Mouse (Mus musculus) right cerebral cortex, postnatal 10 days (tissue): ENCODE results near the gene Ankdd1a.

Source experiments
- DNase-seq, 2 experiments: peaks; one replicate each; pipeline ENCODE4 v3.0.0; 2021; ENCODE audit warnings: low spot score in 2 of 2

The Ankdd1a gene

DNA sequence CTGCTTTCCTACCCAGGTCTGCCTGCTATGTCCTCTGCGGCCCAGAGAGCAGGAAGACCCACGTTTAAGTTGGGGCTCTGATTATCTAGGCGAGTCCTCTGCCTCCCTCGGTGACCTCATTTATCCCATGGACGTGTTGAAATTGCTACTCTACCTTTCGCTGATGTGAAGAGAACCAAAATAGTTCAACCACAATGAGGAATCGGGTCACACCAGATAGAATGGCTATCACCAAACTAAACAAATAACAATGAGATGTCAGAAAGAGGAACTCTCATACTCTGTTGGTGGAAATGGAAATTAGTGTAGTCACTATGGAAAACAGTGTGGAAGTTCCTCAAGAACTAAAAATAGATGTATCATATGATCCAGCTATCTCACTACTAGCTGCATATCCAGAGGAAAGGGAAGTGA lies 22.1 kb upstream of the Ankdd1a start:
- no peak for DNase-seq

DNA sequence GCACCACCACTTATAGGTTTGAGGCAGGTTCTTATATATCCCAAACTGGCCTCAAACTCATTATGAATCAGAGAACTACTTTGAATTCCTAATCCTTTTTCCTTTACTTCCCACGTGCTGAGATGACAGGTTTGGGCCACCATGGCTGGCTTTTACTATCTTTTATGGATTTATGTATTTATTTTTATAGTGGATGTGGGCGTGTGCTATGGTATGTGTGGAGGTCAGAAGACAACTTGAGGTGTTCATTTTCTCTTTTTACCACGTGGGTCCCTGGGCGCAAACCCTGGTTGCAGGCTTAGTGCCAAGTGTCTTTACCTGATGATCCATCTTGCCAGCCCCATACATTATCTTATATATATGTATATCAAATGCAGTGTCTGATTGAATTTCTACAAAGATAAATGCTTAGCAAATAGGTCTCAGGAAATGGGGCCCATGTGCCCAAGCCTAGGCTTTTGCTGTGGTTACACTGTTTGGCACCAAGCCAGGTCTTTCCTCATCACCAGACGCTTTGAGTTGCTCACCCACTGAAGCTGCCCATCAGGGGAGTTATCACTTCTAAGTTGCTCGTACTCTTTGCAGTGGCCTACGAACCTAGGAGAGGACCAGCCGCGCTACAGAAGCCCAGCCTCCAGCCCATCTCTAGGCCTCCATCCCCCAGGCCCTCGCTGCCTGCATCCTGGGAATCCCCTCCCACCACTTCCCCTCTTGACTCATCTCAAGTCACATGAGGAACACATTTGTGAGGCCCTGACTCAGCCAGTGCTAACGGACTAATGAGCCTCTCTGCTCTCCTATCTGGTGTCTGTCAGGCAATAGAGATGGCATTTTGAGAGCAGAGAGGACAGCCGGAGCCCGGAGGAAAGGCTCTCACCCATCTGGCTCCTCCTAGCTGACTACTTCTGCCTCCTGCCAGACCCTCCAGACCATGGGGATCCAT lies 21.4 kb upstream of the Ankdd1a start:
- peak in 1 of 2 experiments; percentile 50 for DNase-seq

DNA sequence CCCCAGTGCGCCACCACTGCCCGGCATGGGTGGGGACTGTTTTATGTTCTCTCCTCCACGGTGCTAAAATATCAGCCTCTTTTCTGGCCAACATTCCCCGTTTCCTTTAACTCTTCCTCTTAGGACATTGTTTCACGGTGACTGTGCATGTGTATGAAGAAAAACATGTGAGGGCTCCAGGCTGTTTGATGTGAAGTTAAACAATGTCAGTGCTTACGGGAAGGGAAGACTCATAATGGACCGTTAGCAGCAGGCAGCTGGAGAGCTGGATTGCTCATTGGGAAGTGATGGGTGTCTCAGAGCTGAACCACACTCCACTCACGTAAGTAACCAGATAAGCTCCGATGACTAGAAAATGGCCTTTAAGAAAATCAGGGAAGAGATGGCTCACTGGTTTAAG lies 19.7 kb upstream of the Ankdd1a start:
- no peak for DNase-seq

DNA sequence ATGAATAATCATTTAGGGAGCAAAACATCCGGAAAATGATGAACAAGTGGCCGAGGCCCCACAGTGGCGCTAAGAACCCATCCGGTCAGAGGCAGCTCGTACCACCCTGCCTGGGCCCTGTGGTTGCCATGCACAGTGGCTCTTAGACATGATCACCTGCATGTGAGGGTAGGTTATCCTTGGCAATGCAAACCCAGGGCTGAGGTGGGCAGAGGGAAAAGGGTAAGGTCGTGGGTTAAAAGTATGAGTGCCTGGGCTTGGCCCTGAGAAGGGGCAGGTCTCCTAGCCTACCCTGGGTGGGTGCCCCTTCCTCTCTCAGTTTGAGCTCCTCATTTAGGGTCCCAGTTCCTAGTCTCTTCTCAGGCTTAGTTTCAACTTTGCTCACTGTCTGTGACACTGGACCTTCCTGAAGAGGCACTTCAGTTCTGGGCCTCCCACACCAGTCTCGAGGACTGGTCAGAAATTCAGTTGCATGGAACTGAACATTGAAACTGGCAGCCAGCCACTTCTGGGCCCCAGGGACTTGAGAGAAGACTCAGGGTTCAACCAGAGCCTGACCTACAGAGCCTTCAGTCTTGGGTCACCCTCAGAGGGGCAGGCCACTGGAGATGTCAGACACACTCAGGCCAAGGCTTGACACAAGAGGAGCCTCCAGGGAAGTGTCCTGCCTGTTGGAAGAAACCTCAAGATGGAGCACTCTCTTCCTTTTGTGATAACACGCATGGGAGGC lies 18.1 kb upstream of the Ankdd1a start:
- no peak for DNase-seq

DNA sequence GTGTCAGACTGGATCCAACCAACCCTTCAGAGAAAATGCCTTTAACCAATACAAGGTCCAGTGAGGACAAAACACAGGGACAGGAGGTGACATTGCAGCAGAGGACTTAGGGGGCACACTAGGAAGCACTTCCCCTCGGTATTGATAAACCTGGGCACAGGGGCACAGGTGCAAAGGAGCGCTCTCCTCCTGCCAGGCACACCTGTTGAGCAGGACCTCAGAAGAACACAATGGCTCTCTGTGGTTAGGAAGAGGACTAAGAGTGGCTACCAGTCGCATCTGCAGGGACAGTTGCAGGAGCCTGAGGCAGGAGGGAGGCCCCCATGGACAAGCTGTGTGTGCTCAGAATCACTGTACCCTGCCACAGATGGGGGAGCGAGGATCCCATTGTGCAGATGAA lies 16.5 kb upstream of the Ankdd1a start:
- DNase-seq = no peak

DNA sequence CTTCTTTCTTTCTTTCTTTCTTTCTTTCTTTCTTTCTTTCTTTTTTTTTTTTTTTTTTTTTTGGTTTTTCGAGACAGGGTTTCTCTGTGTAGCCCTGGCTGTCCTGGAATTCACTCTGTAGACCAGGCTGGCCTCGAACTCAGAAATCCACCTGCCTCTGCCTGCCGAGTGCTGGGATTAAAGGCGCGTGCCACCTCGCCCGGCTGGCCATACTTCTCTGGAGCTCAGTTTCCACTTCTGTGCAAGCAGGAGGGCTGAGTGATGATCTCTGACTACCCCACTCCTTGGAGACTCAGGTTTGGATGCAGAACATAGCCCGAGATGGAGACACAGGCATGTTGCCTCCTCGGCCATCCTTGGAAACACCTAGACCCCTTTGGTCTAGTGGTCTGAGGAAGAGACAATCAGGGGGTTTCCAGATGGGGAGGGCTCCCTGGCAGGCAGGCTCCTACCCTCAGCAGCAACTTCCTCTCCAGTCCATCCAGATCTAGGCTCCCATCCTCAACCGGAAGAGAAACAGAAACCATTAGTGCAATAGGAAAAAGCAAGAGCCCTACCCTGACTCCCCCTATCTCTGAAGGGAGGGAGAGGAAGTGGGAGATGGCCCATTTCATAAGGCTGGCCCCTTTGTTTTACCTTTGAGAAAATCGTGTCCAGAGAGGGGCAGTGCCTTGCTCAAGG lies 15.9 kb upstream of the Ankdd1a start:
- DNase-seq = no peak

DNA sequence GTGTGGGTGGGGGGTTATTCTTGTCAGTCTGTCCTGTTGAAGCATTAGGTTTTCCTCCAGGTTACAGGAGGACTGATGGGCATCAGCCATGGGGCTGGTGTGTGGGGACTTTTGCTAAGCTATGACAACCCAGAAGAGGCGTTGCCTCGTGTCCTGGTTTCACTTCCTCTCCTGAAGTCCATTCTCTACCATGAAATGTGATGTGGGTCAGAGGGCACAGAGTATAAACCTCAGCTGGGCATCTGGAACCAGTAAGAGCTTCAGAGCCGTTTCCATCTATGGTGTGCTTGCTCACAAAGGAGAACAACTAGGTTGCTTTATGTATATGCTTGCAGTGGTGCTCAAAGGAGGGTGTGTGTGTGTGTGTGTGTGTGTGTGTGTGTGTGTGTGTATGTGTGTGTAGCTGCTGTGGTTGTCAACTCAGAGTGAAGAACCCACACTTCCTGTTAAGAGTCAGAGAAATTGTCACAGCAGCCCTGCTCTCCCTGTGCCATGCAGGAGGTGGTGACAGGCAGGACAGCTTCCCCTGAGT lies 15.3 kb upstream of the Ankdd1a start:
- no peak for DNase-seq

DNA sequence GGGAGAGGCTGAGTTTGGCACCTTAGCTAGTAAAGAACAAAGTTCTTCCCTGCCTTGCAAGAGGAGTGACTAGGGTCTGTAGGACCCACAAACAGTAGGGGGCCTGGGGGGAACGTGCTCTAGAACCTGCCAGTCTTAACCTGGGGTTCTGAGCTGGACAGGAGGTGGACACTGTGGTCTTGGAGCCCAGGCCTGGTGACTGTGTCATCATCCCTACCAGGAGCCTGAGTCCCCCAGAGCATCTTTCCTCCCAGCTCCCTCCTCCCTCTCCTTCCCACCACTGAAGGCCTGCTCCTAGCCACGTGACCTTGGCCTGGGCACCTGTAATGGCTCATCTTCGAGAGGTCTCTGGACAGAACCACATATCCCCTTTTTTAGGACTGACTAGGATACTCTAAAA lies 14.1 kb upstream of the Ankdd1a start:
- DNase-seq = no peak

DNA sequence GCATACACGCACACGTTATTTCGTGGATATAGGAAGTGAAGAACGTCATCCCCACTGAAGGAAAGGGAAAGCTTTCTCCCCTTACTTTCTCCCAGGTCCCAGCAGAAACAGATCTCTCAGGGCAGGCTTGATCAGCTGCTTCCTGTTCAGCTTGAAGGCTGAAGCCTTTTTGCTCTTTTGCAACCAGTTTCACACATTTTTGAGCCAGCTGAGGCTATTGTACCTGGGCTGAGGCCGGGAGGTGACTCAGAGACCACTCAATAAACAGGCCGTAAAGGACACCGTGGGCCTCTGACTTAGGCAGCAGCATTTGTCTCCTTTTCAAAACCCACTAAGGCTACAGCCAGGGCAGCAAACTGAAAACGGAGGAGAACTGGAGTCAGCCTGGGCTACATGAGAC lies 13.0 kb upstream of the Ankdd1a start:
- DNase-seq = no peak

DNA sequence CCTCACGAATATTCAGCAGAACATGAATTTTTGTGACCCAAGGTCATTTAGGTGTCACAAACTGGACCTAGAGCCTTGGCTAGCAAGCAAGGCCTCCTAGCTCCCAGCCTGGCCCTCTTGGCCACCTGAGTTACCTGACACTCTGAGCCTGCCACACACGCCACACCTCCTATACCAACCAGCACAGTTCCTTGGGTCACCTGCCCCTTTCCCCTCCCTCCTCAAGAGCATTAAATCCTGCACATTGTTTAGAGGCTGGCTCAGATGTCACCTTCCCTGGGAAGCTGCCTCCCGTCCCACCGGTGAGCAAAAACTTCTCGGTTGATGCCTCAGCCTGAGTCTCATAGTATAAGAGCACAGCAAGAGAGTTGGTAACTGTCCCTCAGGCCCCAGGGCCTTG lies 11.3 kb upstream of the Ankdd1a start:
- DNase-seq = no peak

DNA sequence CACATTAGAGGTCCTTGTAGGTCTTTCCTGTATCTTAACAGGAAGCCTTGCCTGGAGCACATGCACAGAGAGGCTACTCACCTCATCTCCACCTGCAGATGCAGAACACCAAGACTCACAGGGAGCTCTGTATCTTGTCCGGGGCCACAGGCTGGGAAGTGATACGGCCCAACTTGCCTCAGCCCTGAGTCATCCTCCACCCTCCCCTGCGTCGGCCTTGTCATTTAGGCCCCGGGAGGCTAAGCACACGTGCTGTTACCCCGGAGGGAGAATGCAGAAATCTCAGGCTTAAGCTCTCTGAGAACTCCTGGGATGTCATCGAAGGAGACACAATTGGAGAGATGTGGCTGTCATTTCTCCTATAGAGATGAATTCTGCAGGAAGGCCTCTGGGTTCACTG lies 9.7 kb upstream of the Ankdd1a start:
- DNase-seq = no peak

DNA sequence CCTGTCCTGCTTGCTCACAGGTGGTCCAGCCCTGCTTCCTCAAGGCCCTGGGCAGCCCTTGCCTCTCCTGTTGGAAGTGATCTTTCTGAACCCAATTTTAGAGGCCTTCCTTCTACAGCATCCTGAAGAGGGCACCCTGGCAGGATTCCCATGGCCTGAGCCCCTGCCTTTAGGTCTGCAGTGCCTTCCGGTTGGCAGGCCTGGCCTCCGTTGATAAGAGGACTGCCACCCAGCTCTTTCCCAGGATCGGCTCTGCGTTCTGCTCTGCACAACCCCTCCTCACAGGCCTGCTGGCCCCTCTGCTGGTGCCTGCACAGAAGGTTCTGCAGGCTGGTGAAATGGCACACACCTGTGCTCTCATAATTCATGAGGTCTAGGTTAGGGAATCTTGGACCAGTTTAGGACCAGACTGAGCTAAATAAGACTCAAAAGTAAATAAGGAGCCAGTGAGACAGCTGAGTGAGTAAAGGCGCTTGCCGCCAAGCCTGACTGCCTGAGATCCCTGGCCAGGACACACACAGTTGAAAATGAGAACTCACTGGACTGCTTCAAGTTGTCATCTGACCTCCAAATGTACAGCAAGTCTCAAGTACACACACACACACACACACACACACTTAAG lies 8.5 kb upstream of the Ankdd1a start:
- no peak for DNase-seq

DNA sequence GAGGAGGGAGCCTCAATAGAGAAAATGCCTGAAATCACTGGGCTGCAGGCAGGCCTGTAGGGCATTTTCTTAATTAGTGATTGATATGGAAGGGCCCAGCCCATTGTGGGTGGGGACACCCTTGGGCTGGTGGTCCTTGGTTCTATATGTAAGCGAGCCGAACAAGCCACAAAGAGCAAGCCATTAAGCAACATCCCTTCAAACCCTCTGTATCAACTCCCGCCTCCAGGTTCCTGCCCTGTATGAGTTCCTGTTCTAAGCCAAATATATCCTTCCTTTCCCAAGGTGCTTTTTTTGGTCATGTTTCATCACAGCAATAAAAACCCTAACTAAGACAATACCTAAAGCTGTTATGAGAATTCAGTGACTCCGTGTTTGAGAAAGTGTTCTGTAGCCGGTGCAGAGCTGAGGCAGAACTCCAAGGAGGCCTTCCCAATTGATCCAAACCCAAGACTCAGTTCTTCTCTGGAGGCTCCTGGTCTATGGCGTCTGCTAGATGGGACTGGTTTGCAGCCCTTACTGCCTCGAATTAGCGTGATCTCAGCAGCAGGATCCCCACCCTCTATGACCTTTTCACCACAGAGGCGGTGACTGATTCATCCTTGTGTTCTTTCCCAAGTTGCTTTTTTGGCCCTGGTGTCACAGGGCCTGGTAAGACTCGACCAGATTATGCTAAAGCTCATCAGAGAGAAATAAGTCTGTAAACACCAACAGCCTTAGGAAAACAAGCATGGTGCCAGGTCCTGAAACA lies 5.6 kb upstream of the Ankdd1a start:
- DNase-seq = no peak

DNA sequence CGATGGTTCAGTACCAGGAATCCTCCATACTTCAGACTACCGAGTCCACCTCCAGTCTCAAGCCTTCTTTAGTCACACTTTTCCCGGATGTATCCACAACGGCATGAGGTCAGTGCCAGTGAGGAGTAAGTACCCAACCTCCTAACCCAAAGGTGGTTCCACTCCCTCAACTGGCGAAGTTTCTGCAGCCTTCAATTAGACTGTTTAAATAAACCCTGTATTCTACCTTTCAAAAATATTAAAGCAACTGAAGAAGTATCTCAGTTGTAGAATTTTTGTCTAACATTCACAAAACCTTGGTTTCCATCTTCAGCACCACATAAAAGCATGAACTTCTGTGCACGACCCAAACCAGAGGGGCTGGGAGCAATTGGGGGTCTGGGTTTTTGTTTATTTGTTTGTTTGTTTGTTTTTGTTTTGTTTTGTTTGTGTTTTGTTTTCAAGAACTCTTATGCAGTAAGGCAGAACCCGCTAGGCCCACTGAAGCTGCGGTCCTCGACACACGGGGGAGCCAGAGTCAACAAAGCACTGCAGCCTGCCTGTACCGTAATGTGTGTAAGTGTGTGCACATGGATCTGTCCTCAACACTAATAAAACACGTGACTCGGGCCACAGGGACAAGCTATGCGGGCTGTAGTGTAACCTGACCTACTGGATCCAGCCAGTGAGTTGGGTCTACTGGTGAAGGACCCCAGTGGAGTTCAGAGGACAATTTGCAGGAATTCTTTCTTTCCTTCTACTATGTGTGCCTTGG lies 3.8 kb upstream of the Ankdd1a start:
- DNase-seq = peak; percentile 84 to 86

DNA sequence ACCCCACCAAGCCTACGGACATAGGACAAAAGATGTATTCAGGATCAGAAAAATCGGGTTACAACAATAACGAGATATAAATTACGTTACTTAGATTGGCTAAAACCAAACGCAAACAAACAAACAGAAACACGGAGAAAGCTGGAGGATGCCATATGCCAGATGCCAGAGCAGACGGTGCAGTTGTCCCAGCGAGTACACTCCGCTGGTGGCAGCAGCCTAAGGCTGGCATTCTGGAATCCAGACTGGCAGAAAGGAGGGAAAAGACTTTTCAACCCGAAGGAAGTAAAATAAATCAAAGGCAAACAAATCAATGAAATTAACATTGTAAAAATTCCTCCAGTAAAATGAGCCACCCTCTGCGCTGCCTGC lies 498 bp upstream of the Ankdd1a start:
- DNase-seq = peak; percentile 34 to 53

DNA sequence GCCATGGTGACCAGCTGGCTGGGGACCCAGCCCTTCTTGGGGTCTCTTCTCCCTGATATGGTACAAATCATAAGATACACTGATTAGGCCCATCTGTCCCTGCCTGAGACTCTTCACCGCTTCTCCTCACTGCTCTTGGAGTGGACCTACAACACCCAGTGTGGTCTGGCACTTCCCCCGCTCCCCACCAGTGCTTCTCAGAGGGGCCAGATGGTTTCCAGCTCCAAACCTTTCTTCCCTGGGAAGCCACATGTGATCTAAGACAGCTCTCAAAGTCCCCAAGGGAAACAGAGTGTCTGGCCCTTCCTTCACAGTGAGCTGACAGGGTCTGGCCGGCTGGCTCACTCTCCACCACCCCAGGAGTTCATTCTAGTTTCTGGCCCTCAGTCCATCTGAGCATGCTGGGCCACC lies 5.1 kb downstream of the Ankdd1a start:
- no peak for DNase-seq

DNA sequence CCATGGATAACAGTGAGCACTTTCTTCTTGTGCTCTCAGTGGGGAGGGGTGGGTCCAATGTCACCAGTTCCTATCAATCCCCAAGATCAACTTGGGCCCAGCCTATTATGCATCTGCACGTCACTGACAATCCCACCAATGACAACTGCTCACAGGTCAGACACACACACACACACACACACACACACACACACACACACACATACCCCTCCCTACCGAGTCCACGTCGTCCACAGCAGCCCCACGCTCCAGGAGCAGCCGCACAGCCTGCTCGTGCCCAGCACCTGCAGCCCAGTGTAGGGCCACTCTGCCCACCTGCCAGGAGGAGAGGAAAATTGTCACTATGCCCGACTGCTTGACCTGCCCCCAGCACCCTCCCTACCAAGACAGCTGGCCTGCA lies 5.6 kb downstream of the Ankdd1a start:
- DNase-seq = no peak

DNA sequence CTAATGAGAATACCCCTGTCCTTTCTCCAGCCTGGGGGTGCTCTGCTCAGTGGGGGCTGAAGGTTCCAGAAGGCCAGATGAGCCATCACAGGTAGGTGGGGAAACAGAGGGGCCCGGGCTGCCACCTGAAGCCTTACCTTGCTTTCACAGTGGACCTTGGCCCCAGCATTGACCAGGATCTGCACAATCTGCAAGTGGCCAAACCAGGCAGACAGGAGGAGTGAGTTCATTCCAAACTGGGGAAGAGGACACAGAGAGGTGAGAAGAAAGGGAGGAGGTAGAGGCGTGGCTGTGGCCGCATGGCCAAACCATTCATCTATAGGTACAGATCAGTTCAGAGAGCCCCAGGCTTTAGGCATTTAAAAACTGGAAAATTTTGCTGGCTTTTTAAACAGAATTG lies 7.5 kb downstream of the Ankdd1a start:
- no peak for DNase-seq

DNA sequence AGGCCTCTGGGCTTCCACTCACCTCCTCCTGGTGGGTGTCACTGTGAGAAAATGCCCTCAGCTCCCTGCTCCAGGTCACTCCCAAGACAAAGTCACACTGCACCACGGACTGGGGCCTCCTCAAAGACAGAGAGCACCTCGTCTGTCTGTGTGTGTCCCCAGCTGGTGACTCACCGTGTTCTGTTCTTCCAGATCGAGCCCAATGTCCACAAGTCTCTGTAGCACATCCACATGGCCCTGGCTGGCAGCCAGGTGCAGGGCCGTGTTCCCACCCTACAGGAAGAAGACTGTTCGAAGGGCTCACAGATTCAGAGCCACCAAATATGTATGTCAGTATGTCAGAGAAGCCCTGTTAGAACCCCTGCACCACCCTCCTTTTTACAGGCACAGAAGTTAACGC lies 11.5 kb downstream of the Ankdd1a start:
- no peak for DNase-seq

DNA sequence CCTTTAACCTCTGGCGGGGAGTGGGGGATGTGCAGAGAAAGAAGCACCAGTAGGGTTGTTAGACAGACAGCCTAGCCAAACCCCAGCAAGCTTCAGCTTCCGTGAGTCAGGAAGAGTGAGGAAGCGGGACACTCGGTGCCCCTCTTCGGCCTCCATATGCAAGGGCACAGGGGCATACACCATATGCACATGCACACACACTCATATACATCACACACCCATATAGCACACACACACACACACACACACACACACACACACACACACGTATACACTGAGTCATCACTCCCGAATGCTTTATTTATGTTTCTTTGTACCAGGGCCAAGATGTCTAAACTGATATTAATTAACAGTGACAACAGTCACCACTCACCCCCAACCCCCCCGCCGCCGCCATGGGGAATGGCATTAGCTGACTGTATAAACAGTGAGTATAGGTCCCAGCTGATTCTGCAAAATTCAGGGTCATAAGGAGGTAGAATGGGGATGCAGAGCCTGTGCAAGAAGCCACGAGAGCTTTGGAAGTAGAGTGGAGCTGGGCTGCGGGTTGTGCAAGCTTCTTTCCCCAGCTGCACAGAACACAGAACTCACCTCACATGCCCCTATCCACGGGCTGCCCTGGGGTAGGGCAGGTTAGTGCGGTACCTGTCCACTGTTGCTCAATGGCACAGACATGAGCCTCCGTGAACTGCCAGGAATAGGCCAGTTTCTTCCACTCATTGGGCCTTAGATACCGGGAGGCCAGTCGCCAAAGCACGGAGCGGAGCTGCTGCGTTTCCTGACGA lies 17.1 kb downstream of the Ankdd1a start:
- no peak for DNase-seq
